In genomic region chr8:120907671-120908070, GRCm38 (mm10) we compare ENCODE assay signal across 33 mouse cellular contexts.
"Had no signal": no experiment of that assay in that cellular context is flagged by ENCODE, and none has a peak within 500 bp of the region (broad histone marks: within the 10 kb centered on the region; RNA-seq: fewer than 3 reads in every experiment).

No protein-coding gene starts in this region.

- H3K4me2 ChIP-seq: heart, embryonic 11.5 days; heart, embryonic 13.5 days; heart, embryonic 15.5 days; hindbrain, embryonic 12.5 days; hindbrain, embryonic 13.5 days; hindbrain, embryonic 14.5 days; hindbrain, embryonic 15.5 days; intestine, embryonic 15.5 days; kidney, embryonic 15.5 days had no signal

- H3K27me3 ChIP-seq: hindbrain, embryonic 15.5 days; intestine, embryonic 15.5 days had no signal

- DNase-seq: heart, postnatal 10 days; heart, postnatal 14 days; heart, postnatal 36 days; heart, postnatal 4 days; kidney, adult 11 months; kidney, adult 18-20 months; kidney, adult 2 months; kidney, adult 8-10 months; kidney, adult 9 months; kidney, postnatal 10 days; kidney, postnatal 14 days; kidney, postnatal 36 days; kidney, postnatal 4 days; layer of hippocampus, adult 9-11 months; layer of hippocampus, postnatal 36 days had no signal

- H3K4me3 ChIP-seq: heart, embryonic 13.5 days; heart, embryonic 15.5 days; hindbrain, embryonic 10.5 days; hindbrain, embryonic 12.5 days; hindbrain, embryonic 13.5 days; hindbrain, embryonic 15.5 days; intestine, embryonic 15.5 days; kidney, embryonic 15.5 days; layer of hippocampus, adult 2 months; left cerebral cortex, adult 2 months had no signal

- H3K9ac ChIP-seq: heart, embryonic 13.5 days; heart, embryonic 15.5 days; hindbrain, embryonic 12.5 days; hindbrain, embryonic 13.5 days; hindbrain, embryonic 14.5 days; hindbrain, embryonic 15.5 days; intestine, embryonic 15.5 days; kidney, embryonic 15.5 days had no signal

- H3K36me3 ChIP-seq: heart, embryonic 13.5 days; heart, embryonic 15.5 days; hindbrain, embryonic 10.5 days; hindbrain, embryonic 12.5 days; hindbrain, embryonic 13.5 days; hindbrain, embryonic 15.5 days; intestine, embryonic 15.5 days; kidney, embryonic 15.5 days had no signal

- H3K27ac ChIP-seq: heart, embryonic 13.5 days; heart, embryonic 15.5 days; hindbrain, embryonic 10.5 days; hindbrain, embryonic 12.5 days; hindbrain, embryonic 13.5 days; hindbrain, embryonic 14.5 days; hindbrain, embryonic 15.5 days; hindbrain, postnatal 0 days; intestine, embryonic 15.5 days; kidney, embryonic 15.5 days; kidney, postnatal 0 days; layer of hippocampus, adult 2 months; left cerebral cortex, adult 2 months had no signal

- H3K9me3 ChIP-seq: heart, embryonic 13.5 days; heart, embryonic 15.5 days; hindbrain, embryonic 10.5 days; hindbrain, embryonic 12.5 days; hindbrain, embryonic 13.5 days; hindbrain, embryonic 15.5 days; intestine, embryonic 15.5 days; kidney, embryonic 15.5 days had no signal

- H3K4me1 ChIP-seq: hindbrain, embryonic 15.5 days had no signal

- ATAC-seq: hindbrain, embryonic 16.5 days; hindbrain, postnatal 0 days; inflammation-experienced regulatory T-cells, adult 6 months; intestine, embryonic 15.5 days; intestine, embryonic 16.5 days; intestine, postnatal 0 days had no signal
